Mouse (Mus musculus) G1E (cell line): ENCODE measurements around the gene AC140267.1.

Experiments used
- CTCF ChIP-seq: IDR thresholded peaks from 2 replicates; pipeline ENCODE4 v1.5.1; 2012; ENCODE audit warnings: low read depth, low read length, inconsistent platforms, mixed read lengths
- GATA1 ChIP-seq: IDR thresholded peaks from 2 replicates; pipeline ENCODE4 v1.6.1; 2012; ENCODE audit warnings: borderline replicate concordance, low read length, inconsistent platforms, mixed read lengths
- POLR2AphosphoS5 ChIP-seq: IDR thresholded peaks from 2 replicates; pipeline ENCODE4 v1.6.1; 2012; ENCODE audit warnings: low read depth, low read length, inconsistent platforms; ENCODE audit not compliant: insufficient replicate concordance

- TF ChIP-seq CTCF: no peak
- TF ChIP-seq GATA1: no peak
- no peak for TF ChIP-seq POLR2AphosphoS5
These were observed 43.4 kb upstream of the AC140267.1 start for GRCm38 (mm10) chr15:80192246-80192585.
